Mouse (Mus musculus) bone marrow, adult 2 months (tissue): ENCODE data around the gene Pithd1. TPM values are rescaled to one million over a fixed set of nuclear protein-coding genes. Genes with fewer than 3 reads are reported as not detected.

Experiments
- H3K27ac ChIP-seq: fragments of 200-500 bp; 2 replicates; pipeline ENCODE4 v1.5.1; 2012; ENCODE audit warnings: low read depth, mild to moderate bottlenecking, control low read depth, inconsistent platforms, low read length; ENCODE audit not compliant: control insufficient read depth, poor library complexity, insufficient read depth
- H3K4me1 ChIP-seq: fragments of 200-500 bp; 2 replicates; pipeline ENCODE4 v1.6.1; 2011; ENCODE audit warnings: low read length; ENCODE audit not compliant: control insufficient read depth, insufficient read depth
- H3K4me3 ChIP-seq: fragments of 200-500 bp; replicated peaks from 2 replicates; pipeline ENCODE3; 2011; ENCODE audit warnings: mild to moderate bottlenecking, low read depth, low read length, control low read depth; ENCODE audit not compliant: control insufficient read depth
- CTCF ChIP-seq: fragments of 200-500 bp; IDR thresholded peaks from 2 replicates; pipeline ENCODE4 v1.5.1; 2011; ENCODE audit warnings: low read length, control low read depth; ENCODE audit not compliant: control insufficient read depth, insufficient read depth
- POLR2A ChIP-seq: fragments of 200-500 bp; IDR thresholded peaks from 2 replicates; pipeline ENCODE4 v1.6.1; 2011; ENCODE audit warnings: low read depth, mild to moderate bottlenecking, control low read depth, low read length, borderline replicate concordance; ENCODE audit not compliant: control insufficient read depth
- WGBS: fragments of 180-500 bp; shearing (Covaris S2); methylation state at CpG from one replicate; pipeline ENCODE4 v1.1.7; 2018; 5-methylcytosine and 5-hydroxymethylcytosine counted together
- polyA plus RNA-seq: library from polyadenylated mRNA; stranded (reverse); fragments of >200 nt; gene quantifications from 2 replicates; pipeline ENCODE4 v1.2.4, GENCODE M21; 2011; ENCODE audit warnings: low replicate concordance; ENCODE audit not compliant: missing spikeins, insufficient read depth, insufficient read length

Gene Pithd1
- polyA plus RNA-seq, 1 experiment, result 49.8 TPM

DNA sequence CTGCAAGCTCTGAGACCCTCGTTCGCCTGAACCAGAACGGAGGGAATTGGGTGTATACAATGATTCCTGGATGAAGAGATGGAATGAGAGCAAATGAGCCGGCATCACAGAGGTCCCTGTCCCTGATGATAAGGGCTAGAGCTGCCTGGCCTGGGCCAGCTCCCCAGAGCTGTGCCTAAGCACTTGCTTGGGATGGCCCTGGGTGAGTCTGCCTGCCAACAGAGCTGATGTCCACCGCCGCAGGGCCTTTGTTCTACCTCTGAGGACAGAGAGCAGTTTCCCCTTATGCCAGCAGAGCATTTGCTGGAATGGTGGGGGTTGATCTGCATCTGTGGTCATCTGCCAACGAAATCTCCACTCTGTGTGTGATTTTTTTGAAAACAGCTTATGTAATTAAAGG lies 24.9 kb downstream of the Pithd1 start:
- TF ChIP-seq CTCF (no peak), POLR2A (no peak)
- WGBS, result 82% methylated on average over 7 of the region's 7 CpGs
- Histone ChIP-seq H3K27ac (no peak overlapping the region), H3K4me3 (no peak overlapping the region), H3K4me1 (no peaks in the 10 kb centered on the region)

DNA sequence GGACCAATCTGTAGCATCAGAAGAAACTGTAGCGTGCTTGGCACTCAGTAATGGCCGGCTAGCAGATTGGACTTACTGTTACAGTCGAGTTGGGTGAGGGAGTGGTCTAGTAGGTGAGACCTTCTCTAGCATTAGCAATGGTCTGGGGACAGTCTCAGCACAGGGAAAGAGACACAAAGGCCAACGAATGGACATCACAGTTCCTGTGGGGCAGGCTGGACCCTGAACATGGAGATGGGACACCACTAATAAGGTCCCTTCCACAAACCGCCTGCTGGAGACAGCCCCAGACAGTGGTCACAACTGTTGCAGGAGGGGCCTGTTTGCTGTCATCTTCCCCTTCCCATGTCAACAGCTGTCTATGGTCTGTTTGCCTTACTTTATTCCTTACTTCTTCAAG lies 25.4 kb downstream of the Pithd1 start:
- Histone ChIP-seq H3K4me3 (no peak overlapping the region), H3K4me1 (no peaks in the 10 kb centered on the region), H3K27ac (no peak overlapping the region)
- WGBS, result 89% methylated on average over 5 of the region's 5 CpGs
- no peak for TF ChIP-seq POLR2A
- TF ChIP-seq CTCF, result no peak

DNA sequence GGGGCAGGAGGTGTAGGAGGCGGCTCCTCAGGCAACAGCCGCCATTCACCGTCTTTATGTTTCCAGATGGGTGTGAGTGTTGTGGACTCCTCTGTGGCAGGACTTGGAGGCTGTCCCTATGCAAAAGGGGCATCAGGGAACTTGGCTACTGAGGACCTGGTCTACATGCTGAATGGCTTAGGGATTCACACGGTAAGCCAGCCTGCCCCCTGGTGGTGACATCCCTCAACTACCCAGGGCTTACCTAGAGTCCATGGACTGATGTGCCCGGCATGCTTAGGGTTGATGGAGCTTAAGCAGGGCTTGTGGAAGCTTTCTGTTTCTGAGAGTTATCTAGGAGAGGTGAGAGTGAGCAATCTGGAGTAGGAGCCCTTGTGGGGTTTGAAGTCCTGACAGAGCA lies 26.3 kb downstream of the Pithd1 start:
- 38% methylated on average over 5 of the region's 5 CpGs for WGBS
- Histone ChIP-seq H3K27ac (no peak overlapping the region), H3K4me1 (no peaks in the 10 kb centered on the region)

GRCm38 (mm10) chr4:135958354-135958753 lies 28.7 kb downstream of the Pithd1 start:
- H3K4me1 ChIP-seq, result no peaks in the 10 kb centered on the region
- no peak overlapping the region for H3K27ac ChIP-seq
- 87% methylated on average over 8 of the region's 8 CpGs for WGBS
- TF ChIP-seq CTCF (no peak), POLR2A (no peak)
- no peak overlapping the region for H3K4me3 ChIP-seq

More for the DNA sequence above, 26.3 kb downstream of the Pithd1 start:
- peak; percentile 99 for TF ChIP-seq CTCF
- TF ChIP-seq POLR2A, result no peak
- no peak overlapping the region for H3K4me3 ChIP-seq

- Histone ChIP-seq H3K4me1 (no peaks in the 10 kb centered on the region), H3K4me3 (no peak overlapping the region), H3K27ac (no peak overlapping the region)
- TF ChIP-seq CTCF, result no peak
- TF ChIP-seq POLR2A, result no peak
- 93% methylated on average over 9 of the region's 9 CpGs for WGBS
These were observed 31.2 kb downstream of the Pithd1 start for GRCm38 (mm10) chr4:135955886-135956285.

- Histone ChIP-seq H3K4me3 (no peak overlapping the region), H3K27ac (no peak overlapping the region), H3K4me1 (no peaks in the 10 kb centered on the region)
- no peak for TF ChIP-seq POLR2A
- peak; percentile 91 for TF ChIP-seq CTCF
- 30% methylated on average over 2 of the region's 2 CpGs for WGBS
These were observed 32.8 kb downstream of the Pithd1 start for GRCm38 (mm10) chr4:135954241-135954640.

DNA sequence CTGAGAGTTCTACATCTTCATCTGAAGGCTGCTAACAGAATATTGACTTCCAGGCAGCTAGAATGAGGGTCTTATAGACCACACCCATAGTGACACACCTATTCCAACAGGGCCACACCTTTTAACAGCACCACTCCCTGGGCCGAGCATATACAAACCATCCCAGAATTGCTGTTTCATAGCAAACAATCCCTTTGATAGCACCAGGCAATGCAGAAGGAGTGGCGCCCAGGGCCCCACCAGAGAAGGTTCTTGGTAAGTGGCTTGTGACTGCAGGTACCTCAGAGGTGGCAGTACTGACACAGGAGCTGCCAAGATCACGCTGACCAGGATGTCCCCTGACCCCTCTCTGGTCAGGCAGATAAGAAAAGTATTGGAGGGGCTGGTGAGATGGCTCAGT lies 33.9 kb downstream of the Pithd1 start:
- Histone ChIP-seq H3K4me3 (no peak overlapping the region), H3K4me1 (peaks cover 1% of the 10 kb centered on the region; the same call in 1 of the 2 replicates), H3K27ac (no peak overlapping the region)
- no peak for TF ChIP-seq CTCF
- TF ChIP-seq POLR2A, result no peak
- 83% methylated on average over 3 of the region's 3 CpGs for WGBS

DNA sequence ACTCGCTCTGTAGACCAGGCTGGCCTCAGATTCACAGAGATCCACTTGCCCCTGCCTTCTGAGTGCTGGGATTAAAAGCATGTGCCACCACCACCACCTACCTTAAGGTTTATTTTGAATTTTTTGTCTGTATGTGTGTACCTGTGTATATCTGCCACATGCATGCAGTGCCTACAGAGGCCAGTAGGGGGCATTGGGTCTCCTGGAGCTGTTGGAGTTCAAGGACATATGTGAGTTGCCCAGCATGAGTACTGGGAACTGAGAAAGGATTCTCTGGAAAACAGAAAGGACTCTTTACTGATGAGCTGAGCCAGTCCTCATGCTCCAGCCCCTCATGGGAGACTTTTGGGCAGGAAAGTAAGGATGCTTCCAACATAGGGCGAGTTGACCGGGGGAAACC lies 35.6 kb downstream of the Pithd1 start:
- peaks cover 2% of the 10 kb centered on the region; the same call in 1 of the 2 replicates for H3K4me1 ChIP-seq
- no peak overlapping the region for H3K4me3 ChIP-seq
- no peak overlapping the region for H3K27ac ChIP-seq
- TF ChIP-seq POLR2A (no peak), CTCF (no peak)
- WGBS, result 94% methylated on average over 3 of the region's 3 CpGs

DNA sequence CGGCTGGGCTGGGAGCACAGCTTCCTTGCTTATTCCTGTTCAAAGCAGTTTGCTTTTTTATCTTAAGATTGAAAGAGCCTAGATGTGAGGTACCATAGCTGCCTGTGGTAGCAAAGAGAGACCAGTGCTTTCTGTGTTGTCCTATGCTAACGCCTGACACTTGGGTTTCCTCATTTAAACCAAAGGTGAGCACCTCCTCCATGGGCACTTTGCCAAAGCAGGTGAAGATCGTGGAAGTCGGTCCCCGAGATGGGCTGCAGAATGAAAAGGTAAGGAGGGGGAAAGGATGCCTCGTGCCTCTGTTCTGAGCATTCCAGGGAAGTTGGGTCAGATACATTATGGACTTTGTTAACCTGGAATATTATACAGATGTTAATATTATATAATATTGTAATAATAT lies 36.7 kb downstream of the Pithd1 start:
- Histone ChIP-seq H3K27ac (no peak overlapping the region), H3K4me3 (no peak overlapping the region)

More for the DNA sequence above, 36.7 kb downstream of the Pithd1 start:
- H3K4me1 ChIP-seq, result peaks cover 2% of the 10 kb centered on the region; the same call in 1 of the 2 replicates
- 91% methylated on average over 6 of the region's 6 CpGs for WGBS
- TF ChIP-seq CTCF (no peak), POLR2A (no peak)
